Mouse (Mus musculus) lung, adult 2 months (tissue): ENCODE measurements around the gene Fopnl.

Source experiments
- CTCF ChIP-seq: fragments of 200-500 bp; IDR thresholded peaks from 2 replicates; pipeline ENCODE4 v1.5.1; 2011; ENCODE audit warnings: mild to moderate bottlenecking, low read length, control low read depth; ENCODE audit not compliant: insufficient read depth
- POLR2A ChIP-seq: fragments of 200-500 bp; IDR thresholded peaks from 2 replicates; pipeline ENCODE4 v1.6.1; 2011; ENCODE audit warnings: low read depth, mild to moderate bottlenecking, control low read depth, low read length, borderline replicate concordance; ENCODE audit errors: extremely low read depth

- TF ChIP-seq POLR2A = peak; percentile 75; the same call in 1 of the 2 replicates
- no peak for TF ChIP-seq CTCF
These were observed at the start of gene Fopnl for GRCm38 (mm10) chr16:14316884-14317876.
